Mouse (Mus musculus) lung, postnatal 4 days (tissue): ENCODE results near the gene Fank1.
A peak's percentile ranks its signal among the peaks of the same experiment; 100 is the strongest.

Experiments used
- DNase-seq, 2 experiments: peaks; one replicate each; pipeline ENCODE4 v3.0.0; 2021

Fank1 gene

GRCm38 (mm10) chr7:133776626-133776996 lies at the start of gene Fank1:
Gene Fank1, plus strand, starts transcription at chr7:133776861.
- peak; percentile 92 to 94 for DNase-seq

GRCm38 (mm10) chr7:133727027-133727426 lies 49.6 kb upstream of the Fank1 start:
- no peak for DNase-seq

GRCm38 (mm10) chr7:133729351-133729750 lies 47.3 kb upstream of the Fank1 start:
- DNase-seq, result no peak

- no peak for DNase-seq
Observed at GRCm38 (mm10) chr7:133730324-133731191, 46.1 kb upstream of the Fank1 start.

- DNase-seq, result no peak
Observed at GRCm38 (mm10) chr7:133731971-133732645, 44.6 kb upstream of the Fank1 start.

GRCm38 (mm10) chr7:133740558-133740957 lies 36.1 kb upstream of the Fank1 start:
- no peak for DNase-seq

GRCm38 (mm10) chr7:133742530-133743325 lies 33.9 kb upstream of the Fank1 start:
- DNase-seq, result no peak

GRCm38 (mm10) chr7:133743611-133744010 lies 33.0 kb upstream of the Fank1 start:
- DNase-seq, result no peak

- no peak for DNase-seq
Observed at GRCm38 (mm10) chr7:133744209-133744608, 32.5 kb upstream of the Fank1 start.

- DNase-seq, result no peak
Observed at GRCm38 (mm10) chr7:133744701-133745100, 32.0 kb upstream of the Fank1 start.

GRCm38 (mm10) chr7:133747372-133747771 lies 29.3 kb upstream of the Fank1 start:
- DNase-seq, result no peak

GRCm38 (mm10) chr7:133748753-133749152 lies 27.9 kb upstream of the Fank1 start:
- no peak for DNase-seq

GRCm38 (mm10) chr7:133750666-133751065 lies 26.0 kb upstream of the Fank1 start:
- DNase-seq, result no peak

- DNase-seq, result peak in 1 of 2 experiments; percentile 23
Observed at GRCm38 (mm10) chr7:133751163-133751562, 25.5 kb upstream of the Fank1 start.

GRCm38 (mm10) chr7:133757961-133758455 lies 18.7 kb upstream of the Fank1 start:
- DNase-seq, result no peak

GRCm38 (mm10) chr7:133758716-133759115 lies 17.9 kb upstream of the Fank1 start:
- DNase-seq, result no peak

- DNase-seq, result no peak
Observed at GRCm38 (mm10) chr7:133759611-133760353, 16.9 kb upstream of the Fank1 start.

- no peak for DNase-seq
Observed at GRCm38 (mm10) chr7:133762696-133763095, 14.0 kb upstream of the Fank1 start.

- no peak for DNase-seq
Observed at GRCm38 (mm10) chr7:133764425-133764824, 12.2 kb upstream of the Fank1 start.

- no peak for DNase-seq
Observed at GRCm38 (mm10) chr7:133765240-133765848, 11.3 kb upstream of the Fank1 start.

- DNase-seq, result peak; percentile 66 to 85
Observed at GRCm38 (mm10) chr7:133765849-133766243, 10.8 kb upstream of the Fank1 start.

- no peak for DNase-seq
Observed at GRCm38 (mm10) chr7:133768027-133768426, 8.6 kb upstream of the Fank1 start.
